Mouse (Mus musculus) liver, postnatal 0 days (tissue): ENCODE measurements around the gene Reep3. TPM values are rescaled to one million over a fixed set of nuclear protein-coding genes. Genes with fewer than 3 reads are reported as not detected.

Experiments used
- ATAC-seq: fragments of 200-750 bp; cut with Nextera tagmentation; 2 replicates; pipeline ENCODE4 v1.8.0; 2017; ENCODE audit warnings: mild to moderate bottlenecking, moderate library complexity
- DNase-seq: peaks from one replicate; pipeline ENCODE4 v3.0.0-alpha.2; 2016
- H3K27ac ChIP-seq: fragments of 300-500 bp; sonication (generic); 2 replicates; pipeline ENCODE4 v1.5.1; 2014; ENCODE audit warnings: antibody characterized with exemption, moderate library complexity, mild to moderate bottlenecking, low read depth
- H3K27me3 ChIP-seq: fragments of 300-500 bp; sonication (generic); 2 replicates; pipeline ENCODE4 v1.6.1; 2014; ENCODE audit warnings: low read length, control low read depth, mixed read lengths; ENCODE audit not compliant: insufficient read depth
- H3K36me3 ChIP-seq: fragments of 300-500 bp; sonication (generic); replicated peaks from 2 replicates; pipeline ENCODE4 v1.6.1; 2014; ENCODE audit warnings: mild to moderate bottlenecking, control low read depth, low read length, moderate library complexity, mixed read lengths; ENCODE audit not compliant: insufficient read depth
- H3K4me1 ChIP-seq: fragments of 300-500 bp; sonication (generic); 2 replicates; pipeline ENCODE4 v1.6.1; 2014; ENCODE audit warnings: antibody characterized with exemption, mild to moderate bottlenecking, control low read depth; ENCODE audit not compliant: insufficient read depth
- H3K4me2 ChIP-seq: fragments of 300-500 bp; sonication (generic); 2 replicates; pipeline ENCODE4 v1.6.1; 2014; ENCODE audit warnings: low read depth, mild to moderate bottlenecking, low read length, moderate library complexity, mixed read lengths
- H3K4me3 ChIP-seq: fragments of 300-500 bp; sonication (generic); 2 replicates; pipeline ENCODE4 v1.5.1; 2014; ENCODE audit warnings: low read depth, low read length
- H3K9ac ChIP-seq: fragments of 300-500 bp; sonication (generic); replicated peaks from 2 replicates; pipeline ENCODE4 v1.6.1; 2014; ENCODE audit warnings: mild to moderate bottlenecking, moderate library complexity
- H3K9me3 ChIP-seq: fragments of 300-500 bp; sonication (generic); 2 replicates; pipeline ENCODE4 v1.6.1; 2016; ENCODE audit warnings: mild to moderate bottlenecking, control low read depth, low read length, mixed read lengths
- CTCF ChIP-seq: sonication (generic); IDR thresholded peaks from 2 replicates; pipeline ENCODE4 v1.5.1; 2016; ENCODE audit warnings: antibody characterized with exemption, low read depth
- EP300 ChIP-seq: IDR thresholded peaks from 2 replicates; pipeline ENCODE4 v1.6.1; 2016; ENCODE audit warnings: antibody characterized with exemption, low read depth, mild to moderate bottlenecking
- WGBS: fragments of 180-500 bp; shearing (Covaris S2); extraction: QIAGEN DNeasy Blood & Tissue Kit; methylation state at CpG from one replicate; pipeline ENCODE4 v1.1.7; 2014; ENCODE audit not compliant: insufficient replicate concordance; 5-methylcytosine and 5-hydroxymethylcytosine counted together
- polyA plus RNA-seq: library from polyadenylated mRNA; unstranded; fragments of >200 nt; fragmentation: Nextera tagmentation; extraction: Ambion mirVana; gene quantifications from 2 replicates; pipeline ENCODE4 v1.2.1, GENCODE M21; 2015

Gene Reep3
- polyA plus RNA-seq, 1 experiment from 2014 or later: 19.6 TPM

DNA sequence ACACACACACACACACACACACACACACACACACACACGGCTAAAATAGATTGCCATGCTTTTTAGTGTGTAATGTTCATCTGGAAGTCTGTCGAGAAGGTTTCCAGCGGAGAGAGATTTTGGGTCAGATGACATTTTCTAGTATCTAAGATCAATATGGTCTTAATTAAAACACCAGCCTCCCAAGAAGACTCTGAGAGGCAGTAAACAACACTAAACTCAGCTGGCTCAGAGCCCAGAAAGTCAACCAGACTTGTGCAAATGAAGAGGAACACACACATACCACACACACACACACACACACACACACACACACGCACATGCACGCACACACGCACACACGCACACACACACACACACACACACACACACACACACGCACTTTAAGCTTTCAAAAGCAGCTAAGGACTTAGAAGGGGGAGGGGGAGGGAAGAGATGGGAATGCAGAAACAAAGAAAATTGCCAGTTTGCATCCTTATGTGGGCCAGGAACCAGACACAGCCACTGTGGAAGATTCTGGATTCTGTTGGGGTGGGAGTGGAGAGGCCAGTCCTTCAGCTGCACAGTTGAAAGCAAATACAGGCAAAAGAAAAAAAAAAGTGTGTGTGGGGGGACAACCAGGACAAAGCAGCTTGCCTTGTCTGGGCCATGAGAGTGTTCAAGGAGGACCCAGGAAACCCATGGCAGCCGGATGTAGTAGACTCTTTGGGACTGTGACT, 130.2 kb downstream of the Reep3 start:
- no peak overlapping the region for H3K27ac ChIP-seq
- TF ChIP-seq CTCF (no peak), EP300 (no peak)
- no peaks in the 10 kb centered on the region for H3K9me3 ChIP-seq
- WGBS: 75% methylated on average over 8 of the region's 9 CpGs
- H3K4me3 ChIP-seq: no peak overlapping the region
- H3K9ac ChIP-seq: no peak overlapping the region
- no peak for ATAC-seq
- no peak overlapping the region for H3K4me2 ChIP-seq
- H3K4me1 ChIP-seq: no peaks in the 10 kb centered on the region
- no peaks in the 10 kb centered on the region for H3K36me3 ChIP-seq
- no peak for DNase-seq
- H3K27me3 ChIP-seq: no peaks in the 10 kb centered on the region

DNA sequence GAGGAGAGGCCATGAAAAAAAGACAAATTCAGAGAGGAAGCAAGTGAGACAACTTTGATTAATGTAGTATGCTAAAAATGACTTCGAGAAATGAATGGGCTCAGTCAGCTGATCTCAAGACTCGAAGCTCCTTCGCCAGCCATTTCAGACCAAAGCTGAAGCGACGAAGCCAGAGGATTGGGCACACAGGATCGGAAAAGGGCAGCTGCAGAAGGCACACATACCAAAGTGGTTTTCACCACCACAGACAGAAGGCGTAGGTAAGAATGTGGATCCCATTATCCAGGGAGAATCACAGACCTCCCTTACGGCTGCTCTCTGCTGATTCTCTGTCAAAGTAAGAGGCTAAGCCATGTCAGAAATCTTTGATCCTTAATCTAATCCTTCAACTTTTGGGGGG, 136.6 kb downstream of the Reep3 start:
- no peak overlapping the region for H3K4me2 ChIP-seq
- no peaks in the 10 kb centered on the region for H3K36me3 ChIP-seq
- no peaks in the 10 kb centered on the region for H3K27me3 ChIP-seq
- no peaks in the 10 kb centered on the region for H3K4me1 ChIP-seq
- TF ChIP-seq EP300 (no peak), CTCF (no peak)
- no peak overlapping the region for H3K4me3 ChIP-seq
- WGBS: 80% methylated on average over 8 of the region's 8 CpGs
- no peak overlapping the region for H3K9ac ChIP-seq
- ATAC-seq: no peak
- no peak overlapping the region for H3K27ac ChIP-seq
- no peak for DNase-seq
- H3K9me3 ChIP-seq: no peaks in the 10 kb centered on the region

Other genes with a start within 250 kb of the Reep3 start
- gene Jmjd1c, start 820 bp downstream of the Reep3 start, polyA plus RNA-seq: 15.0 and 15.7 TPM in 2 replicates
- 17.5 and 20.2 TPM in 2 replicates for gene Nrbf2, start 188.4 kb upstream of the Reep3 start, polyA plus RNA-seq